Mouse (Mus musculus) forebrain, postnatal 0 days (tissue): ENCODE data around the gene Romo1. TPM values are rescaled to one million over a fixed set of nuclear protein-coding genes. Genes with fewer than 3 reads are reported as not detected.

Source experiments
- ATAC-seq: fragments of 200-750 bp; cut with Nextera tagmentation; 2 replicates; pipeline ENCODE4 v1.8.0; 2017; ENCODE audit warnings: mild to moderate bottlenecking, moderate library complexity
- DNase-seq: peaks from one replicate; pipeline ENCODE4 v3.0.0-alpha.2; 2015
- H3K27ac ChIP-seq: fragments of 300-500 bp; sonication (generic); 2 replicates; pipeline ENCODE4 v1.5.1; 2014; ENCODE audit warnings: low read depth, mild to moderate bottlenecking, antibody characterized with exemption, low read length, moderate library complexity, mixed read lengths
- H3K27me3 ChIP-seq: fragments of 300-500 bp; sonication (generic); 2 replicates; pipeline ENCODE4 v1.6.1; 2014; ENCODE audit warnings: mild to moderate bottlenecking, low read length, mixed read lengths; ENCODE audit not compliant: insufficient read depth
- H3K36me3 ChIP-seq: fragments of 300-500 bp; sonication (generic); 2 replicates; pipeline ENCODE4 v1.6.1; 2014; ENCODE audit warnings: mild to moderate bottlenecking, moderate library complexity; ENCODE audit not compliant: insufficient read depth
- H3K4me1 ChIP-seq: fragments of 300-500 bp; sonication (generic); 2 replicates; pipeline ENCODE4 v1.6.1; 2014; ENCODE audit warnings: antibody characterized with exemption; ENCODE audit not compliant: insufficient read depth
- H3K4me2 ChIP-seq: fragments of 300-500 bp; sonication (generic); 2 replicates; pipeline ENCODE4 v1.6.1; 2014; ENCODE audit warnings: low read depth, mild to moderate bottlenecking, moderate library complexity
- H3K4me3 ChIP-seq: fragments of 300-500 bp; sonication (generic); 2 replicates; pipeline ENCODE4 v1.5.1; 2014; ENCODE audit warnings: low read depth, low read length, mixed read lengths
- H3K9ac ChIP-seq: fragments of 300-500 bp; sonication (generic); 2 replicates; pipeline ENCODE4 v1.6.1; 2014; ENCODE audit warnings: mild to moderate bottlenecking
- H3K9me3 ChIP-seq: fragments of 300-500 bp; sonication (generic); 2 replicates; pipeline ENCODE4 v1.6.1; 2016; ENCODE audit warnings: low read length
- CTCF ChIP-seq: sonication (generic); IDR thresholded peaks from 2 replicates; pipeline ENCODE4 v1.5.1; 2016; ENCODE audit warnings: antibody characterized with exemption, control low read depth, low read depth
- WGBS: fragments of 180-500 bp; shearing (Covaris S2); extraction: QIAGEN DNeasy Blood & Tissue Kit; methylation state at CpG from one replicate; pipeline ENCODE4 v1.1.7; 2014; 5-methylcytosine and 5-hydroxymethylcytosine counted together
- polyA plus RNA-seq: library from polyadenylated mRNA; unstranded; fragments of >200 nt; fragmentation: Nextera tagmentation; extraction: Ambion mirVana; gene quantifications from 2 replicates; pipeline ENCODE4 v1.2.1, GENCODE M21; 2015
- total RNA-seq: library from RNA; depleted of rRNA; stranded (reverse); fragments of >200 nt; gene quantifications from 2 replicates; pipeline ENCODE4 v1.2.3, GENCODE M21; 2014; rRNA removed

Romo1 gene
- total and polyA plus RNA-seq, 2 experiments from 2014 or later: 91.3 to 529 TPM

- no peak overlapping the region for H3K9ac ChIP-seq
- H3K4me3 ChIP-seq: no peak overlapping the region
- no peaks in the 10 kb centered on the region for H3K36me3 ChIP-seq
- H3K4me1 ChIP-seq: no peaks in the 10 kb centered on the region
- TF ChIP-seq CTCF: peak; percentile 35
- WGBS: 87% methylated on average over 2 of the region's 2 CpGs
- ATAC-seq: no peak
- H3K27me3 ChIP-seq: no peaks in the 10 kb centered on the region
- H3K9me3 ChIP-seq: no peaks in the 10 kb centered on the region
- no peak for DNase-seq
- no peak overlapping the region for H3K4me2 ChIP-seq
- no peak overlapping the region for H3K27ac ChIP-seq
Measured at GRCm38 (mm10) chr2:156191540-156191939, 47.7 kb downstream of the Romo1 start.

- DNase-seq: no peak
- Histone ChIP-seq H3K4me2 (no peak overlapping the region), H3K4me3 (no peak overlapping the region), H3K9ac (no peak overlapping the region), H3K36me3 (no peaks in the 10 kb centered on the region), H3K27ac (no peak overlapping the region), H3K4me1 (no peaks in the 10 kb centered on the region), H3K9me3 (no peaks in the 10 kb centered on the region), H3K27me3 (no peaks in the 10 kb centered on the region)
- 80% methylated on average over 2 of the region's 2 CpGs for whole genome bisulfite sequencing
- ATAC-seq: no peak
- no peak for TF ChIP-seq CTCF
Measured at GRCm38 (mm10) chr2:156192068-156192467, 48.2 kb downstream of the Romo1 start.

- no peak for DNase-seq
- no peaks in the 10 kb centered on the region for H3K9me3 ChIP-seq
- ATAC-seq: no peak
- H3K4me1 ChIP-seq: peaks cover 4% of the 10 kb centered on the region; the same call in 1 of the 2 replicates
- no peak overlapping the region for H3K4me2 ChIP-seq
- TF ChIP-seq CTCF: no peak
- no peaks in the 10 kb centered on the region for H3K27me3 ChIP-seq
- H3K9ac ChIP-seq: no peak overlapping the region
- no peaks in the 10 kb centered on the region for H3K36me3 ChIP-seq
- WGBS: 78% methylated on average over 3 of the region's 3 CpGs
- H3K27ac ChIP-seq: no peak overlapping the region
- H3K4me3 ChIP-seq: no peak overlapping the region
Measured at GRCm38 (mm10) chr2:156193066-156193862, 49.4 kb downstream of the Romo1 start.

GRCm38 (mm10) chr2:156194571-156194970 lies 50.7 kb downstream of the Romo1 start:
- ATAC-seq: no peak
- no peak for DNase-seq
- Histone ChIP-seq H3K36me3 (no peaks in the 10 kb centered on the region), H3K9ac (no peak overlapping the region), H3K27me3 (no peaks in the 10 kb centered on the region), H3K4me3 (no peak overlapping the region), H3K4me1 (peaks cover 7% of the 10 kb centered on the region; the same call in 1 of the 2 replicates), H3K4me2 (no peak overlapping the region), H3K9me3 (no peaks in the 10 kb centered on the region), H3K27ac (no peak overlapping the region)
- no peak for TF ChIP-seq CTCF

Other genes starting within 250 kb of the Romo1 start
- gene Uqcc1, start 213.7 kb upstream of the Romo1 start, total RNA-seq: 43.5 and 67.7 TPM in 2 replicates
- 55.9 and 63.0 TPM in 2 replicates for gene Uqcc1, start 213.7 kb upstream of the Romo1 start, polyA plus RNA-seq
- gene Gm15557, start 203.3 kb upstream of the Romo1 start, total RNA-seq: not detected in 2 replicates
- not detected in 2 replicates for gene Gm15557, start 203.3 kb upstream of the Romo1 start, polyA plus RNA-seq
- gene Gdf5, start 198.7 kb upstream of the Romo1 start, total RNA-seq: 3.9 TPM in 2 replicates
- gene Gdf5, start 198.7 kb upstream of the Romo1 start, polyA plus RNA-seq: 3.7 and 3.8 TPM in 2 replicates
- 17.2 and 18.7 TPM in 2 replicates for gene Cep250, start 187.6 kb upstream of the Romo1 start, total RNA-seq
- gene Cep250, start 187.6 kb upstream of the Romo1 start, polyA plus RNA-seq: 4.9 and 8.6 TPM in 2 replicates
- 1.0 and 1.1 TPM in 2 replicates for gene 6430550D23Rik, start 136.1 kb upstream of the Romo1 start, total RNA-seq
- 0.57 and 1.1 TPM in 2 replicates for gene 6430550D23Rik, start 136.1 kb upstream of the Romo1 start, polyA plus RNA-seq
- 253 and 279 TPM in 2 replicates for gene Ergic3, start 136.0 kb upstream of the Romo1 start, total RNA-seq
- 445 and 473 TPM in 2 replicates for gene Ergic3, start 136.0 kb upstream of the Romo1 start, polyA plus RNA-seq
- gene Fer1l4, start 91.1 kb upstream of the Romo1 start, total RNA-seq: 0.19 TPM in 1 of 2 replicates, not detected in the other
- not detected in 2 replicates for gene Fer1l4, start 91.1 kb upstream of the Romo1 start, polyA plus RNA-seq
- 7.1 and 7.2 TPM in 2 replicates for gene Spag4, start 78.9 kb upstream of the Romo1 start, total RNA-seq
- gene Spag4, start 78.9 kb upstream of the Romo1 start, polyA plus RNA-seq: 5.0 and 5.5 TPM in 2 replicates
- 29.5 and 30.4 TPM in 2 replicates for gene Cpne1, start 32.1 kb upstream of the Romo1 start, total RNA-seq
- gene Cpne1, start 32.1 kb upstream of the Romo1 start, polyA plus RNA-seq: 5.1 and 13.2 TPM in 2 replicates
- gene Rbm12, start 32.1 kb upstream of the Romo1 start, total RNA-seq: 28.6 and 31.6 TPM in 2 replicates
- gene Rbm12, start 32.1 kb upstream of the Romo1 start, polyA plus RNA-seq: 17.7 and 19.4 TPM in 2 replicates
- gene Gm28036, start 16.9 kb upstream of the Romo1 start, total RNA-seq: 14.4 and 20.5 TPM in 2 replicates
- 8.6 and 13.0 TPM in 2 replicates for gene Gm28036, start 16.9 kb upstream of the Romo1 start, polyA plus RNA-seq
- gene Nfs1, start 147 bp downstream of the Romo1 start, total RNA-seq: 41.9 and 42.7 TPM in 2 replicates
- 41.2 and 48.6 TPM in 2 replicates for gene Nfs1, start 147 bp downstream of the Romo1 start, polyA plus RNA-seq
- 332 and 415 TPM in 2 replicates for gene Rbm39, start 36.2 kb downstream of the Romo1 start, total RNA-seq
- 412 and 413 TPM in 2 replicates for gene Rbm39, start 36.2 kb downstream of the Romo1 start, polyA plus RNA-seq
- 45.9 and 57.1 TPM in 2 replicates for gene Phf20, start 52.4 kb downstream of the Romo1 start, total RNA-seq
- 111 and 148 TPM in 2 replicates for gene Phf20, start 52.4 kb downstream of the Romo1 start, polyA plus RNA-seq
- 3.9 and 7.0 TPM in 2 replicates for gene Cnbd2, start 168.3 kb downstream of the Romo1 start, total RNA-seq
- gene Cnbd2, start 168.3 kb downstream of the Romo1 start, polyA plus RNA-seq: 9.1 and 10.0 TPM in 2 replicates
- 204 and 242 TPM in 2 replicates for gene Scand1, start 168.7 kb downstream of the Romo1 start, total RNA-seq
- gene Scand1, start 168.7 kb downstream of the Romo1 start, polyA plus RNA-seq: 134 and 170 TPM in 2 replicates